22 mouse cellular contexts compared by ENCODE assay signal in the genomic region with DNA sequence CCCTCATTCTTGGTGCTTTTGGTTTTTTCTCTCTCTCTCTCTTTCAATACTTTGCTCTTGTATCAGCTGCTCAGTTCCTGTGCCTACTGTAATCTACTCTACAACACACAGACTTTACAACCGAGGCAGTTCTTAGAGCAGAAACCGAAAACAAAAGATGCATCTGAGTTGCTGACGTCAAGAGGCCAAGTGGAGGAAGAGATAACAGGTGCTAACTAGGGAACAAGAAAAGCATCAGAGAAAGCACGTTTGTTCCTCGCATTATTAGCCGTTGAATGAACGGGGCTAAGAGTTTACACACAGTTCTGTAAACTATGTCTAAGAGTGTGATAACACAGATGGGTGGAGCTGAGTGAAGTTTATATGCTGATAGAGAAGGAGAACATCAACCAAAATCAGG.
DNase-seq lines count a peak whose midpoint lies in the region; ATAC-seq lines count a peak whose summit lies in the region.
"Had no signal": no experiment of that assay in that cellular context is flagged by ENCODE, and none has a peak within 500 bp of the region (broad histone marks: within the 10 kb centered on the region; RNA-seq: fewer than 3 reads in every experiment).

No protein-coding gene starts in this region.

- H3K4me3 ChIP-seq in heart, embryonic 13.5 days = no peak overlapping the region
- no peak overlapping the region for H3K4me3 ChIP-seq in brown adipose tissue, adult 24 weeks (ENCODE audit: insufficient read depth, low read depth, low read length)
- H3K4me3 ChIP-seq: embryonic facial prominence, embryonic 12.5 days; hindbrain, embryonic 15.5 days; midbrain, embryonic 15.5 days had no signal

- H3K27ac ChIP-seq in heart, embryonic 13.5 days (replicated peaks) = peak overlapping the region; percentile 7; the same call in 1 of the 2 replicates
- H3K27ac ChIP-seq in brown adipose tissue, adult 24 weeks (replicated peaks; ENCODE audit: low read depth, low read length) = 0 out of 2 replicates have a peak overlapping the region, but pooled peaks have one; percentile 15
- H3K27ac ChIP-seq: embryonic facial prominence, embryonic 12.5 days; hindbrain, embryonic 15.5 days; macrophage; midbrain, embryonic 15.5 days; stomach, postnatal 0 days had no signal

- WGBS in heart, embryonic 13.5 days = 25% methylated on average over 7 of the region's 7 CpGs

- no peaks in the 10 kb centered on the region for H3K27me3 ChIP-seq in heart, embryonic 13.5 days (replicated peaks)
- H3K27me3 ChIP-seq: embryonic facial prominence, embryonic 12.5 days; hindbrain, embryonic 15.5 days; midbrain, embryonic 15.5 days had no signal

- H3K36me3 ChIP-seq in heart, embryonic 13.5 days = no peaks in the 10 kb centered on the region
- H3K36me3 ChIP-seq: embryonic facial prominence, embryonic 12.5 days; hindbrain, embryonic 15.5 days; midbrain, embryonic 15.5 days had no signal

- no peaks in the 10 kb centered on the region for H3K9me3 ChIP-seq in heart, embryonic 13.5 days
- H3K9me3 ChIP-seq: embryonic facial prominence, embryonic 12.5 days; hindbrain, embryonic 15.5 days; midbrain, embryonic 15.5 days had no signal

- no peak overlapping the region for H3K9ac ChIP-seq in heart, embryonic 13.5 days
- H3K9ac ChIP-seq: embryonic facial prominence, embryonic 12.5 days; hindbrain, embryonic 15.5 days; midbrain, embryonic 15.5 days had no signal

- DNase-seq in heart, postnatal 4 days = no peak
- peak; percentile 28 for DNase-seq in CD4-positive, CD25-positive, alpha-beta regulatory T cell, adult 2 months (ENCODE audit: low read depth, low spot score)
- DNase-seq in lung, postnatal 25 days (ENCODE audit: low spot score) = peak; percentile 83
- DNase-seq in retina, postnatal 1 day = no peak
- no peak for DNase-seq in layer of hippocampus, postnatal 25 days (ENCODE audit: extremely low spot score in 1 of 2, low spot score in 1 of 2)
- no peak for DNase-seq in spleen, adult 18-20 months
- DNase-seq: adrenal gland, postnatal 10 days; cerebellum, adult 18-20 months; heart, postnatal 10 days; kidney, adult 9 months; layer of hippocampus, postnatal 36 days; left cerebral cortex, postnatal 4 days; thymus, postnatal 14 days had no signal

- no peak for ATAC-seq in heart, embryonic 13.5 days (ENCODE audit: extremely low read depth, insufficient number of reproducible peaks, low FRiP score, low TSS enrichment)
- ATAC-seq: forebrain, embryonic 16.5 days; midbrain, embryonic 15.5 days had no signal

- peaks cover 25% of the 10 kb centered on the region for H3K4me1 ChIP-seq in heart, embryonic 13.5 days
- no peaks in the 10 kb centered on the region for H3K4me1 ChIP-seq in brown adipose tissue, adult 24 weeks (ENCODE audit: control insufficient read depth, insufficient read depth, insufficient read length, low read length)
- H3K4me1 ChIP-seq: hindbrain, embryonic 15.5 days; midbrain, embryonic 15.5 days had no signal

- H3K4me2 ChIP-seq in heart, embryonic 13.5 days = no peak overlapping the region; the same call in 1 of the 2 replicates
- H3K4me2 ChIP-seq: embryonic facial prominence, embryonic 12.5 days; hindbrain, embryonic 15.5 days; liver, embryonic 11.5 days; midbrain, embryonic 15.5 days had no signal

Comparison
In these comparisons a context has a peak if more than half of its experiments do, and no peak if none do; other contexts are left out.
1. DNase-seq: peak in CD4-positive, CD25-positive, alpha-beta regulatory T cell, adult 2 months (single experiment) and lung, postnatal 25 days (single experiment); none in heart, postnatal 4 days (single experiment), retina, postnatal 1 day (single experiment), layer of hippocampus, postnatal 25 days (0 of 2) and spleen, adult 18-20 months (0 of 2).